Mouse (Mus musculus) MEL (cell line): ENCODE measurements around the gene Zbtb38.

Experiments
- CHD2 ChIP-seq: IDR thresholded peaks from 2 replicates; pipeline ENCODE4 v1.6.1; 2011; ENCODE audit warnings: low read length, improper control_type of control experiment
- CTCF ChIP-seq, 3 experiments: IDR thresholded peaks in 2 of 3; conservative IDR thresholded peaks in 1 of 3; 2 replicates each; pipeline ENCODE4 v1.5.1; 2011 to 2012; ENCODE audit warnings: low read length in 3 of 3, low read depth in 2 of 3, mild to moderate bottlenecking in 2 of 3, improper control_type of control experiment in 1 of 3, inconsistent platforms in 1 of 3, mixed read lengths in 1 of 3, moderate library complexity in 1 of 3; ENCODE audit not compliant: control insufficient read depth in 1 of 3, insufficient read depth in 1 of 3, poor library complexity in 1 of 3, severe bottlenecking in 1 of 3
- GATA1 ChIP-seq: IDR thresholded peaks from 2 replicates; pipeline ENCODE4 v1.6.1; 2011; ENCODE audit warnings: low read depth, low read length, improper control_type of control experiment
- HCFC1 ChIP-seq: IDR thresholded peaks from 2 replicates; pipeline ENCODE4 v1.6.1; 2012; ENCODE audit warnings: low read depth, mild to moderate bottlenecking, inconsistent platforms, low read length, improper control_type of control experiment, moderate library complexity
- MAZ ChIP-seq: IDR thresholded peaks from 2 replicates; pipeline ENCODE4 v1.6.1; 2012; ENCODE audit warnings: low read depth, mild to moderate bottlenecking, inconsistent platforms, low read length, improper control_type of control experiment
- MEF2A ChIP-seq: IDR thresholded peaks from 2 replicates; pipeline ENCODE4 v1.6.1; 2014; ENCODE audit warnings: low read depth, mild to moderate bottlenecking, inconsistent platforms, low read length, improper control_type of control experiment; ENCODE audit not compliant: poor library complexity, insufficient replicate concordance, severe bottlenecking; ENCODE audit errors: extremely low read depth
- POLR2A ChIP-seq, 2 experiments: IDR thresholded peaks; 2 replicates each; pipeline ENCODE4 v1.6.1; 2011 to 2012; ENCODE audit warnings: low read length in 2 of 2, mild to moderate bottlenecking in 2 of 2, control low read depth in 1 of 2, improper control_type of control experiment in 1 of 2, low read depth in 1 of 2, moderate library complexity in 1 of 2; ENCODE audit not compliant: control insufficient read depth in 1 of 2, insufficient read depth in 1 of 2, poor library complexity in 1 of 2
- UBTF ChIP-seq: IDR thresholded peaks from 2 replicates; pipeline ENCODE4 v1.6.1; 2012; ENCODE audit warnings: low read depth, mild to moderate bottlenecking, inconsistent platforms, low read length, improper control_type of control experiment, moderate library complexity, borderline replicate concordance; ENCODE audit not compliant: insufficient read depth
- USF2 ChIP-seq, 2 experiments: IDR thresholded peaks; 2 replicates each; pipeline ENCODE4 v1.6.1; 2011 to 2012; ENCODE audit warnings: improper control_type of control experiment in 2 of 2, low read length in 2 of 2, borderline replicate concordance in 1 of 2, inconsistent platforms in 1 of 2, low read depth in 1 of 2, mild to moderate bottlenecking in 1 of 2; ENCODE audit not compliant: insufficient read depth in 1 of 2

DNA sequence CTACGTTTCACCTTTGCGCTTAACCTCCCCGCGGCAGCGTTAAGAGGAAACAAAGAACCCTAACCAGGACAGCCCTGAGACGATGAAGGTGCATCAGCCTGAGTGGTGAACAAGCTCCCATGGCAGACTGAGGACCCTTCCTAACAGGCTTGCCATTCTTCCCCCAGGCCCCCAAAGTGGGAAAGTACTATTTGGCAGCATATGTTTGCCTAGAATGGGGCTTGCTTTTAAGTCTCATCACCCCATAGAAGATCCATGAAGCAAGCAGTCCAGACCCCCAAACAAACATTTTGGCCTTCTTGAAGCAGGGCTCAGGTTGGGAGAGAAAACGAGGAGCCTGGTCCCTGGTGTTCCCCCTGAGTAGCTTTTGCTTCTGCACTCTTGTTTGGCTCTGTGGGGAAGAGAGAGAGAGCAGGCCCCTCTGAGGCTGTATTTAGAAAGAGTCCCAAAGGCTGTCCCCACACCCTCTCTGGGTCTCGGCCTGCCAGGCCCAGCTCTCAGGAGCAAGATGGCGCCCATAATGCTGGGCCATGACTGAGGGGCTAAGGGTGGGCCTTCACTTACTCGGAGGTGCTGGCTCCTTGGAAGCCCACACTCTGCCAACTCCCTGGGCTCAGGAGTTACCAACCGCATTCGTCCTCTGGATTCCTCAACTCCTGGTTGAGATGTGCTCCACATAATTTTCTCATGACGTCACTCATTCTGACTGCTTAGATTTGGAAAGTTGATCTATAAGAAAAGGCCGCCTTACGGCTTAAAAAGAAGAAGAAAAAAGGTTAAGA lies 619 bp downstream of the Zbtb38 start:
- no peak for TF ChIP-seq CHD2
- no peak for TF ChIP-seq HCFC1
- no peak for TF ChIP-seq GATA1
- no peak for TF ChIP-seq UBTF
- TF ChIP-seq USF2 (IDR thresholded peaks at IDR 0.05; ENCODE audit: borderline replicate concordance in 1 of 2, insufficient read depth in 1 of 2, low read depth in 1 of 2, low read length in 2 of 2) = no peak
- no peak for TF ChIP-seq MEF2A
- TF ChIP-seq CTCF (IDR thresholded peaks at IDR 0.05 in 2 of 3, conservative IDR thresholded peaks at IDR 0.05 in 1 of 3; ENCODE audit: control insufficient read depth in 1 of 3, insufficient read depth in 1 of 3, low read depth in 2 of 3, low read length in 3 of 3, poor library complexity in 1 of 3, severe bottlenecking in 1 of 3) = no peak
- TF ChIP-seq POLR2A (IDR thresholded peaks at IDR 0.05; ENCODE audit: control insufficient read depth in 1 of 2, insufficient read depth in 1 of 2, low read depth in 1 of 2, low read length in 2 of 2, poor library complexity in 1 of 2) = no peak
- no peak for TF ChIP-seq MAZ
